Mouse (Mus musculus) liver, adult 2 months (tissue): ENCODE measurements around the gene Zfp82. TPM values are rescaled to one million over a fixed set of nuclear protein-coding genes. Genes with fewer than 3 reads are reported as not detected.
A peak's percentile ranks its signal among the peaks of the same experiment; 100 is the strongest.

ENCODE experiments used
- DNase-seq: peaks from one replicate; pipeline ENCODE4 v3.0.0-alpha.2; 2011; ENCODE audit warnings: low read depth, low spot score; ENCODE audit errors: extremely low read depth
- H3K27ac ChIP-seq: fragments of 200-500 bp; replicated peaks from 2 replicates; pipeline ENCODE4 v1.5.1; 2012; ENCODE audit warnings: low read depth, mild to moderate bottlenecking, control low read depth, inconsistent platforms, low read length; ENCODE audit not compliant: insufficient read depth
- H3K27me3 ChIP-seq: fragments of 200-500 bp; 2 replicates; pipeline ENCODE4 v1.6.1; 2012; ENCODE audit warnings: mild to moderate bottlenecking, moderate library complexity, low read length, inconsistent platforms; ENCODE audit not compliant: control insufficient read depth, insufficient read depth
- H3K36me3 ChIP-seq: fragments of 200-500 bp; 2 replicates; pipeline ENCODE4 v1.6.1; 2012; ENCODE audit warnings: low read length, inconsistent platforms; ENCODE audit not compliant: control insufficient read depth, insufficient read depth
- H3K4me1 ChIP-seq: fragments of 200-500 bp; 2 replicates; pipeline ENCODE4 v1.6.1; 2011; ENCODE audit warnings: low read length; ENCODE audit not compliant: control insufficient read depth, insufficient read depth
- H3K4me3 ChIP-seq: fragments of 200-500 bp; 2 replicates; pipeline ENCODE4 v1.5.1; 2011; ENCODE audit warnings: low read depth, mild to moderate bottlenecking, control low read depth, low read length, moderate library complexity; ENCODE audit not compliant: insufficient read depth
- H3K79me2 ChIP-seq: fragments of 200-500 bp; 2 replicates; pipeline ENCODE4 v1.6.1; 2012; ENCODE audit warnings: inconsistent platforms, mild to moderate bottlenecking, low read length, moderate library complexity; ENCODE audit not compliant: control insufficient read depth, insufficient read depth
- H3K9ac ChIP-seq: fragments of 200-500 bp; 2 replicates; pipeline ENCODE4 v1.6.1; 2012; ENCODE audit warnings: low read depth, mild to moderate bottlenecking, control low read depth, inconsistent platforms, low read length
- CTCF ChIP-seq: fragments of 200-500 bp; IDR thresholded peaks from 2 replicates; pipeline ENCODE4 v1.5.1; 2011; ENCODE audit warnings: low read depth, low read length, control low read depth
- POLR2A ChIP-seq: fragments of 200-500 bp; IDR thresholded peaks from 2 replicates; pipeline ENCODE4 v1.6.1; 2011; ENCODE audit warnings: low read length, control low read depth; ENCODE audit not compliant: insufficient read depth; ENCODE audit errors: extremely low read depth
- WGBS: fragments of 180-500 bp; shearing (Covaris S2); methylation state at CpG from one replicate; pipeline ENCODE4 v1.1.7; 2018; 5-methylcytosine and 5-hydroxymethylcytosine counted together
- polyA plus RNA-seq: library from polyadenylated mRNA; depleted of rRNA; stranded (reverse); fragments of >200 nt; gene quantifications from 2 replicates; pipeline ENCODE4 v1.2.3, GENCODE M21; 2012
- total RNA-seq: library from RNA; depleted of rRNA; stranded (reverse); fragments of >200 nt; gene quantifications from 2 replicates; pipeline ENCODE4 v1.2.3, GENCODE M21; 2014

The Zfp82 gene
- total and polyA plus RNA-seq, 2 experiments: 0.04 to 0.46 TPM

DNA sequence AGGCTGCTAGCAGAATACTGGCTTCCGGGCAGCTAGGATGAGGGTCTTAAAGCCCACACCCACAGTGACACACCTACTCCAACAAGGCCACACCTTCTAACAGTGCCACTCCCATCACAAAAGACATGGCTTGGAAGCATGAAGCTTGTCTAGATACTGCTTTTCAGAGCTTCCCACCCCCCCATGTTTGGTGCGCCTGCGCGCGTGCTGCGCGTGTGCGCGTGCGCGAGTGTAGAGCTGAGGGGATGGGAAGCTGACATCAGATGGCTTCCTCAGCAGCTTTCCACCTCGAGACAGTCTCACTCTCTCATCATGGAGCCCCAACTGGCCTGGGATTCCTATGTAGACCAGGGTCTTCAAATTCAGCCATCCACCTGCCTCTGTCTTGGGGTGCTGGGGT is 38.4 kb downstream of the Zfp82 start:
- Histone ChIP-seq H3K4me1 (no peaks in the 10 kb centered on the region), H3K9ac (no peak overlapping the region), H3K4me3 (no peak overlapping the region), H3K79me2 (no peaks in the 10 kb centered on the region), H3K27ac (no peak overlapping the region), H3K36me3 (peaks cover 5% of the 10 kb centered on the region; the same call in 1 of the 2 replicates), H3K27me3 (no peaks in the 10 kb centered on the region)
- DNase-seq: no peak
- TF ChIP-seq CTCF (no peak), POLR2A (no peak)
- WGBS: 94% methylated on average over 12 of the region's 12 CpGs

DNA sequence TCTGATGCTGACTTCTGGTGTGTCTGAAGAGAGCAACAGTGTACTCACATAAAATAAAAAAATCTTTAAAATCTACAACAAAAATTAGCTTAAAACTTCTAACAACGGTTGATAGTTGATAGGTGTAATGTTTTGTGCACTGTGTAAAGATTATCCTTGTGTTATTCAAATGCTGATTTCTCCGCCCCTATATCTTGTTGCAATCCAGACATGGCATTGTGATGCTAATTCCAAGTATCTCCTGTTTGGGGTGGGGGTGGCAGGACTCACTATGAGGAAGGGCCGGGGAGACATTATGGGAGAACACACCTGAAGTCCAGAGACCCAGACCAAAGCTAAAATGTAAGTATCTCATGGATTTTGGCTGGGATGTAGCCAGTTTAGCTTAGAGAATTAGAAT is 41.3 kb downstream of the Zfp82 start:
- DNase-seq: no peak
- WGBS: 94% methylated on average over 3 of the region's 3 CpGs

GRCm38 (mm10) chr7:30030677-30031076 is 42.0 kb downstream of the Zfp82 start:
- TF ChIP-seq CTCF (no peak), POLR2A (no peak)
- WGBS: 9% methylated on average over 6 of the region's 6 CpGs

More for the DNA sequence above, 41.3 kb downstream of the Zfp82 start:
- Histone ChIP-seq H3K9ac (no peak overlapping the region), H3K79me2 (no peaks in the 10 kb centered on the region), H3K27me3 (no peaks in the 10 kb centered on the region), H3K27ac (no peak overlapping the region), H3K4me1 (no peaks in the 10 kb centered on the region), H3K4me3 (no peak overlapping the region), H3K36me3 (no peaks in the 10 kb centered on the region)
- no peak for TF ChIP-seq POLR2A
- no peak for TF ChIP-seq CTCF

DNA sequence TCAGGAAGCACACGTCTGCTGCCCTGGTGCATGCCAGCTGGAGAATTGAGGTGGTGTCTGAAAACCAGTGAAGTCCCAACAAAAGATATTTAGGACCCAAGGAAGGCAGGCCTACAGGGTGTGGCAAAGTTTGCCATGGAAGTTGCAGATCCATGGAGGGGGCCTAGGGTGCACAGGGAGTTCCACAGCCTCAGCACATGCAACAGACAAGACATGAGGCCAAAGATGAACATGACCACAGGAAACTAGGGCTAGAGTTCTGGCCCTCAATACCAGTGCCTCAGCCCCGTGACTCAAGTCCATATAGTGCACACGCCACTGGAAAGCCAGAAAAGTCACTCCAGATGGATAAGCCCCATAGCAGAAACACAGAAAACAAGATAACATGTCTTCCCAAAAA is 44.1 kb downstream of the Zfp82 start:
- Histone ChIP-seq H3K4me3 (no peak overlapping the region), H3K79me2 (no peaks in the 10 kb centered on the region), H3K27ac (no peak overlapping the region), H3K4me1 (no peaks in the 10 kb centered on the region), H3K9ac (no peak overlapping the region), H3K36me3 (peaks cover 9% of the 10 kb centered on the region; the same call in 1 of the 2 replicates), H3K27me3 (no peaks in the 10 kb centered on the region)
- TF ChIP-seq POLR2A (no peak), CTCF (no peak)
- WGBS: 97% methylated on average over 3 of the region's 3 CpGs
- DNase-seq: no peak

More at GRCm38 (mm10) chr7:30030677-30031076, 42.0 kb downstream of the Zfp82 start:
- Histone ChIP-seq H3K36me3 (no peaks in the 10 kb centered on the region), H3K9ac (no peak overlapping the region), H3K4me3 (no peak overlapping the region), H3K27me3 (no peaks in the 10 kb centered on the region), H3K27ac (no peak overlapping the region), H3K79me2 (no peaks in the 10 kb centered on the region), H3K4me1 (no peaks in the 10 kb centered on the region)
- DNase-seq: peak; percentile 37

GRCm38 (mm10) chr7:30027331-30027730 is 45.4 kb downstream of the Zfp82 start:
- Histone ChIP-seq H3K27me3 (no peaks in the 10 kb centered on the region), H3K9ac (no peak overlapping the region), H3K79me2 (no peaks in the 10 kb centered on the region), H3K27ac (no peak overlapping the region), H3K4me1 (no peaks in the 10 kb centered on the region), H3K36me3 (peaks cover 12% of the 10 kb centered on the region; the same call in 1 of the 2 replicates), H3K4me3 (no peak overlapping the region)
- no peak for DNase-seq
- WGBS: 53% methylated on average over 4 of the region's 4 CpGs
- no peak for TF ChIP-seq POLR2A
- no peak for TF ChIP-seq CTCF

DNA sequence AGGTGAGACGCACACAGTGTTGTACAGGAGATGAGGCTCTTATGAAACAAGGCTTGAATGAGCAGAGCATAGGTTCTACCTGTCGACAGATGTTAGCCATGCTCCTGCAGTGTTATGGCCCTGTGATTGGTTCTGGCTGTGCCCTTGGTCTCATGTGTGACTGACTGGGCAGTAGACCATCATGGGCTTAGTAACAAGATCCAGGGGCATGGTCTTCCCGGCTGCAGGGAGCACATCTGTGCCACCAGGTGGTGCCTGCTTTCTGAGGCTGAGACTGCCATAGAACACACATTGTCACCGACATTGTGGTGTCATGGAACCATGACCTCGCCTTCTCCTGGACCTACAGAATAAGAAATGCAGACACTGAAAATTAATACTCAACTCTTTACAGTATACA is 47.3 kb downstream of the Zfp82 start:
- TF ChIP-seq POLR2A (no peak), CTCF (peak; percentile 30; the same call in 1 of the 2 replicates)
- Histone ChIP-seq H3K27ac (no peak overlapping the region), H3K36me3 (peaks cover 16% of the 10 kb centered on the region; the same call in 1 of the 2 replicates), H3K4me3 (no peak overlapping the region), H3K9ac (no peak overlapping the region), H3K79me2 (no peaks in the 10 kb centered on the region), H3K27me3 (no peaks in the 10 kb centered on the region), H3K4me1 (no peaks in the 10 kb centered on the region)
- no peak for DNase-seq
- WGBS: 84% methylated on average over 5 of the region's 5 CpGs
